Mouse (Mus musculus) effector memory CD4-positive, alpha-beta T cell, adult 7 months (primary cell): Measurements from ENCODE around the gene Krtap4-13. TPM values are rescaled to one million over a fixed set of nuclear protein-coding genes. Genes with fewer than 3 reads are reported as not detected.

Experiments used
- polyA plus RNA-seq: library from polyadenylated mRNA; unstranded; fragments of 100-300 nt; shearing (Covaris generic); gene quantifications from one replicate; pipeline ENCODE4 v1.2.1, GENCODE M21; 2017

Krtap4-13 gene
- polyA plus RNA-seq, result not detected

GRCm38 (mm10) chr11:99809792-99810191 lies at the start of gene Krtap4-13:
Krtap4-13 (minus strand) TSS chr11:99809892.

GRCm38 (mm10) chr11:99857617-99858016 lies 47.9 kb upstream of the Krtap4-13 start, which contains the start of gene Gm11568:
Gm11568 (plus strand) TSS chr11:99857917.

GRCm38 (mm10) chr11:99851508-99851907 lies 41.8 kb upstream of the Krtap4-13 start, which contains the start of gene Krtap4-16:
Krtap4-16 (minus strand) TSS chr11:99851608.

GRCm38 (mm10) chr11:99837966-99838365 lies 28.3 kb upstream of the Krtap4-13 start, which contains the start of gene 2300003K06Rik:
2300003K06Rik (minus strand) TSS chr11:99838066.

GRCm38 (mm10) chr11:99815566-99815965 lies 5.9 kb upstream of the Krtap4-13 start, which contains the start of gene Gm11564:
Gm11564 (minus strand) TSS chr11:99815666.

GRCm38 (mm10) chr11:99804346-99804745 lies 5.3 kb downstream of the Krtap4-13 start, which contains the start of gene Gm11554:
Gm11554 (minus strand) TSS chr11:99804446.

GRCm38 (mm10) chr11:99798832-99799231 lies 10.9 kb downstream of the Krtap4-13 start, which contains the start of gene Gm11569:
Gm11569 (minus strand) TSS chr11:99798932.

GRCm38 (mm10) chr11:99793367-99793766 lies 16.3 kb downstream of the Krtap4-13 start, which contains the start of gene Gm11596:
Gm11596 (minus strand) TSS chr11:99793467.

GRCm38 (mm10) chr11:99784900-99785299 lies 24.8 kb downstream of the Krtap4-13 start, which contains the start of gene Krtap4-9:
Krtap4-9 (plus strand) TSS chr11:99785200.

GRCm38 (mm10) chr11:99780604-99781003 lies 29.1 kb downstream of the Krtap4-13 start, which contains the start of gene Krtap4-8:
Krtap4-8 (minus strand) TSS chr11:99780704.

GRCm38 (mm10) chr11:99772813-99773212 lies 36.9 kb downstream of the Krtap4-13 start, which contains the start of gene Gm11595:
Gm11595 (minus strand) TSS chr11:99772913.

Other genes starting within 250 kb of the Krtap4-13 start
- not detected for gene Krtap3-1, start 243.3 kb downstream of the Krtap4-13 start, polyA plus RNA-seq
- gene Krtap1-5, start 228.9 kb downstream of the Krtap4-13 start, polyA plus RNA-seq, result not detected
- 0.90 TPM for gene Krtap1-4, start 226.2 kb downstream of the Krtap4-13 start, polyA plus RNA-seq
- gene Krtap1-3, start 218.6 kb downstream of the Krtap4-13 start, polyA plus RNA-seq, result not detected
- not detected for gene Krtap9-3, start 211.8 kb downstream of the Krtap4-13 start, polyA plus RNA-seq
- not detected for gene Gm11938, start 206.6 kb downstream of the Krtap4-13 start, polyA plus RNA-seq
- not detected for gene Gm11937, start 199.7 kb downstream of the Krtap4-13 start, polyA plus RNA-seq
- not detected for gene Krtap2-4, start 195.0 kb downstream of the Krtap4-13 start, polyA plus RNA-seq
- gene Gm11562, start 189.5 kb downstream of the Krtap4-13 start, polyA plus RNA-seq, result not detected
- not detected for gene Krtap4-1, start 181.7 kb downstream of the Krtap4-13 start, polyA plus RNA-seq
- gene Krtap4-2, start 174.8 kb downstream of the Krtap4-13 start, polyA plus RNA-seq, result not detected
- not detected for gene Krtap4-7, start 165.8 kb downstream of the Krtap4-13 start, polyA plus RNA-seq
- gene Gm11555, start 159.7 kb downstream of the Krtap4-13 start, polyA plus RNA-seq, result not detected
- not detected for gene Gm11563, start 150.9 kb downstream of the Krtap4-13 start, polyA plus RNA-seq
- gene Krtap4-6, start 143.9 kb downstream of the Krtap4-13 start, polyA plus RNA-seq, result not detected
- gene Gm14190, start 119.2 kb downstream of the Krtap4-13 start, polyA plus RNA-seq, result not detected
- not detected for gene Gm14180, start 75.6 kb downstream of the Krtap4-13 start, polyA plus RNA-seq
- not detected for gene Gm11595, start 37.0 kb downstream of the Krtap4-13 start, polyA plus RNA-seq
- gene Krtap4-8, start 29.2 kb downstream of the Krtap4-13 start, polyA plus RNA-seq, result not detected
- not detected for gene Krtap4-9, start 24.7 kb downstream of the Krtap4-13 start, polyA plus RNA-seq
- gene Gm11596, start 16.4 kb downstream of the Krtap4-13 start, polyA plus RNA-seq, result not detected
- gene Gm11569, start 11.0 kb downstream of the Krtap4-13 start, polyA plus RNA-seq, result not detected
- not detected for gene Gm11554, start 5.4 kb downstream of the Krtap4-13 start, polyA plus RNA-seq
- not detected for gene Gm11564, start 5.8 kb upstream of the Krtap4-13 start, polyA plus RNA-seq
- gene 2300003K06Rik, start 28.2 kb upstream of the Krtap4-13 start, polyA plus RNA-seq, result not detected
- gene Krtap4-16, start 41.7 kb upstream of the Krtap4-13 start, polyA plus RNA-seq, result not detected
- gene Gm11568, start 48.0 kb upstream of the Krtap4-13 start, polyA plus RNA-seq, result not detected
- not detected for gene Gm11559, start 54.6 kb upstream of the Krtap4-13 start, polyA plus RNA-seq
- not detected for gene Krtap9-1, start 63.5 kb upstream of the Krtap4-13 start, polyA plus RNA-seq
- gene Gm11567, start 69.3 kb upstream of the Krtap4-13 start, polyA plus RNA-seq, result not detected
- gene Krtap31-1, start 98.0 kb upstream of the Krtap4-13 start, polyA plus RNA-seq, result not detected
- not detected for gene Gm11565, start 104.9 kb upstream of the Krtap4-13 start, polyA plus RNA-seq
- not detected for gene Krtap31-2, start 126.4 kb upstream of the Krtap4-13 start, polyA plus RNA-seq
- 0.60 TPM for gene Krtap9-5, start 138.6 kb upstream of the Krtap4-13 start, polyA plus RNA-seq
- not detected for gene Krtap29-1, start 169.2 kb upstream of the Krtap4-13 start, polyA plus RNA-seq
- gene Krtap16-1, start 176.7 kb upstream of the Krtap4-13 start, polyA plus RNA-seq, result not detected
- gene Krtap17-1, start 184.1 kb upstream of the Krtap4-13 start, polyA plus RNA-seq, result not detected
- gene Krt33a, start 206.3 kb upstream of the Krtap4-13 start, polyA plus RNA-seq, result not detected
- gene Krt33b, start 220.0 kb upstream of the Krtap4-13 start, polyA plus RNA-seq, result not detected
- gene Krt34, start 231.7 kb upstream of the Krtap4-13 start, polyA plus RNA-seq, result 0.32 TPM
- not detected for gene Krt31, start 240.7 kb upstream of the Krtap4-13 start, polyA plus RNA-seq